Mouse (Mus musculus) v-Abl transformed pro-B cells (cell line): ENCODE data around the gene Abcc2.

Experiments
- in situ Hi-C, 2 experiments: fragments of 400-800 bp; cut with MboI; formaldehyde crosslinking; loops; one replicate each; pipeline ENCODE4 v1.15.1; 2025; ENCODE audit not compliant: unreplicated experiment in 2 of 2

Abcc2 gene

DNA sequence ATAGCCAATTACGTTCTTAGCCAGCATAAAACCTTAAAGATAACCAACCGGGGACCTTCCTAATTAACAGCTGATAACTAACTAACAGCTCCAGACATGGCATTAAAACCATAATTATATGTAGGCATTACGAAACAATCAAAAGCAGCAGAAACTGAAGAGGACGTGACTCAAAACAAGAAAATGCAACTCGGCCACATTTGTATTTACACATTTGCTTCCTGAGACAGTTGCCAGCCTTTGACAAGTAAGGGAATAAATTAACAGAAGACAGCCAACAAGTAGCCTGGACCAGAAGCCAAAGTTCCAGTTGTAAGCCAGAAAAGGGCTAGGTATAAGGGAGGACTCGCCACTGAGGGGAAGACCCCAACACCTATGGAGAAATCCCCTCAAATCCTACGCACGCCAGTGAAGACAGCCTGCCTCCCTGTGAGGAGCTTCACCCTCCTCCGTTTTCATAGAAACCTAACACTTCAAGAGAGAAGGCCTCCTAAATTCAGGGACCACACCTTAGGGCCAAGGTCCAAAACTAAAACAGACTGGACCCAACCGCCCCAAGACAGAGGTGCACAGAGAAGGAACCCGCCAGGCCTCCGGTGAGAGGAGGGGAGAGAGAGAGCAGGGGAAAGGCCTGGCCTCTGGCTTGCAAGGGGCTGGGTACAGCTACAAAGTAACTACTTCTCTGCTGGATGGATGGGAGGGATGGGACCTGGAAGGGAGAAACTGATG, 104.5 kb downstream of the Abcc2 start:
- in situ Hi-C loops = no loop called here

DNA sequence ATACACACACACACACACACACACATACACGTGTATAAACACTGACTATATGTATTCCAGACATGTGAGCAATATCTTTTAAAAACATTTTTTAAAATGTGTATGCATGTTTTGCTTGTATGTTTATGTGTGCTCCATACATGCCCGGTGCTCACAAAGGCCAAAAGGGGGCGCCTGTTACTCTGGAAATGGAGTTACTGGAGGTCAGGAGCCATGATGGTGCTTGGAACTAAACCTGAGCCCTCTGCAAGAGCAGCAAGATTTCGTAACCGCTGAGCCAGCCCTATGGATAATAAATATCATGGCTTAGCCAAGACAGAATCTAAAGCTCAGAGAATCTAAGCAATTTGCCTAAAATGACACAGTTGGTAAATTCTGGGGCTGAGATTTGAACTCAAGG, 105.2 kb downstream of the Abcc2 start:
- in situ Hi-C loops = no loop called here

DNA sequence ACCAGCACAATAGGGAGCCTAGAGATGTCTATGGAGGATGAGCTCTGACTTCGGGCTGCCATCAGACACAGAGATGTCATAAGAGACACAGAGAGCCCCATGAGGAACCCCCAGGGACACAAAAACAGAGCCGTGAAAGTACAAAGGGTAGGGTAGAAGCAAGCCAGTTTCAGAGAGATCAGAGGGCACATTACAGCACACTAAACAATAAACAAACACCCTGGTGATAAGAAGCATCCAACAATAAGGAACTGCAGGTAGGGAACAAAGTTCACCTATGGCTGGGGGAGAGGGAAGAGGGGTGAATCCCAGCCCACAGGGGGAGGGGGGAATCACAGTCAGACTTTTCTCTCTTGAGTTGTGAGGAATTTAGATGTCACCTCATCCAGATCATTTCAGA, 105.7 kb downstream of the Abcc2 start:
- in situ Hi-C loops = no loop called here
